Comparison of ENCODE assay signal across 7 mouse cellular contexts in the genomic region with DNA sequence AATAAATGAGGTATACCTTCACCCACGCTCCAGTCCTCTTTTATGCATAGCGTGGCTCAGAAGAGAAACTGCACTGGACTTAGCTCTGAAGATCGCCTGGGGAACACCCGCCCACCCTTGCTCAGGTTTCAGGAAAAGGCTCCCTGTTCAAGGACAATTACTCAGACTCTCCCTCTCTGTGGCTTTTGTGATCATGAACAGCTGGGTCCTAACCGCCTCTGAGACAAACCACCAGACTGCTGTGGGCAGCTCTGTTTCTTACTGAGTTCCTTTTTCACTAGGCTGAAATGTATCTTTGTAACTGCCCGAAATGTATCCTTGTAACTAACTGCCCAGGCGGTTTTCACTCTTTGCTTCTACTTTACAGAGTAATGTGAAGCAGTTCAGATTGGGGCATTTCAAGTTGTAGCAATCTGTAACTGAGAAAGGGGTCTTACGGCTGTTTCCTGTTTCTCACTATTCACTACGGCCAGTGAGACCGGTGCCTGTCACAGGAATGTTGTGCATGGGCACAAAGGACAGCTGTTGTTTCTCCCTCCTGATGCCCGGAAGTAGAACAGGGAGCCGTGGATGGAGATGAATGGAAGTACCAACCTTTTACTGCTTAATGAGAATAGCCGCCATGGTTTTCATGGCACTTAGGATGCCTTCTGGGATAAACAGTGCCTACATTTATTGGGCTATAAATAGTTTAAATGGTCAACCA. TPM values are rescaled to one million over a fixed set of nuclear protein-coding genes. Genes with fewer than 3 reads are reported as not detected.
A peak's percentile ranks its signal among the peaks of the same experiment; 100 is the strongest.
DNase-seq lines count a peak whose midpoint lies in the region; ATAC-seq lines count a peak whose summit lies in the region.

No protein-coding gene starts in this region.

- H3K9me3 ChIP-seq in embryonic facial prominence, embryonic 15.5 days (replicated peaks) = no peaks in the 10 kb centered on the region

- H3K27me3 ChIP-seq in embryonic facial prominence, embryonic 15.5 days = no peaks in the 10 kb centered on the region

- no peak overlapping the region for H3K9ac ChIP-seq in embryonic facial prominence, embryonic 15.5 days

- H3K4me2 ChIP-seq in embryonic facial prominence, embryonic 15.5 days (replicated peaks) = peak overlapping the region; percentile 23; the same call in 1 of the 2 replicates

- no peak overlapping the region for H3K4me3 ChIP-seq in embryonic facial prominence, embryonic 15.5 days (replicated peaks)

- H3K27ac ChIP-seq in embryonic facial prominence, embryonic 15.5 days (replicated peaks) = peak overlapping the region; percentile 74

- ATAC-seq in embryonic facial prominence, embryonic 15.5 days (ENCODE audit: insufficient number of reproducible peaks, low FRiP score, low TSS enrichment, low read depth) = peak; percentile 83
- no peak for ATAC-seq in megakaryocyte-erythroid progenitor cell, adult 5-6 weeks (replicated peaks; ENCODE audit: low FRiP score, low TSS enrichment, poor library complexity, severe bottlenecking)

- H3K36me3 ChIP-seq in embryonic facial prominence, embryonic 15.5 days = peaks cover 11% of the 10 kb centered on the region; the same call in 1 of the 2 replicates

- H3K4me1 ChIP-seq in embryonic facial prominence, embryonic 15.5 days = peaks cover 30% of the 10 kb centered on the region

- WGBS in embryonic facial prominence, embryonic 15.5 days = 27% methylated on average over 13 of the region's 13 CpGs

- peak; percentile 23 to 36 for DNase-seq in layer of hippocampus, adult 8-10 months (ENCODE audit: low spot score in 2 of 2)
- no peak for DNase-seq in layer of hippocampus, postnatal 25 days (ENCODE audit: extremely low spot score in 1 of 2, low spot score in 1 of 2)
- DNase-seq in adrenal gland, postnatal 14 days = peak; percentile 56
- DNase-seq in lung, postnatal 25 days (ENCODE audit: low spot score) = peak; percentile 17
- no peak for DNase-seq in adipocyte (ENCODE audit: low spot score)

RNA-seq across cellular contexts. Expression of gene Lhfpl2, which starts 59.3 kb away (rescaled TPM):
- 10 to 100 TPM; 23.6 to 34.1 (median 24.8) TPM for total RNA-seq in layer of hippocampus, adult 8-10 months (2022)
- total RNA-seq in layer of hippocampus, postnatal 25 days (2021) = 10 to 100 TPM; 32.1 to 39.8 TPM
- total RNA-seq in adrenal gland, postnatal 14 days (2021) = 32.2 and 35.4 TPM in 2 replicates
- polyA plus RNA-seq in embryonic facial prominence, embryonic 15.5 days (2015; fragmentation: Nextera tagmentation; extraction: Ambion mirVana) = 77.0 and 91.6 TPM in 2 replicates
- total RNA-seq in megakaryocyte-erythroid progenitor cell, adult 5-6 weeks (2014; fragmentation: Nextera tagmentation) = 21.4 and 29.7 TPM in 2 replicates
- total RNA-seq in megakaryocyte-erythroid progenitor cell, adult 5-6 weeks (2017) = 22.9 and 24.2 TPM in 2 replicates

Comparison
In these comparisons a context has a peak if more than half of its experiments do, and no peak if none do; other contexts are left out.
1. DNase-seq: peak in layer of hippocampus, adult 8-10 months (2 of 2), adrenal gland, postnatal 14 days (single experiment) and lung, postnatal 25 days (single experiment); none in layer of hippocampus, postnatal 25 days (0 of 2) and adipocyte (single experiment).